Mouse (Mus musculus) bone marrow, adult 2 months (tissue): Measurements from ENCODE around the gene Sec61a1.

Experiments
- CTCF ChIP-seq: fragments of 200-500 bp; IDR thresholded peaks from 2 replicates; pipeline ENCODE4 v1.5.1; 2011; ENCODE audit warnings: low read length, control low read depth; ENCODE audit not compliant: control insufficient read depth, insufficient read depth
- POLR2A ChIP-seq: fragments of 200-500 bp; IDR thresholded peaks from 2 replicates; pipeline ENCODE4 v1.6.1; 2011; ENCODE audit warnings: low read depth, mild to moderate bottlenecking, control low read depth, low read length, borderline replicate concordance; ENCODE audit not compliant: control insufficient read depth

GRCm38 (mm10) chr6:88521821-88522220, 3.1 kb upstream of the Sec61a1 start:
- TF ChIP-seq CTCF (no peak), POLR2A (no peak)
